Comparison of ENCODE assay signal across 15 mouse cellular contexts in genomic region chrX:103987215-103987964, GRCm38 (mm10). TPM values are rescaled to one million over a fixed set of nuclear protein-coding genes. Genes with fewer than 3 reads are reported as not detected.
DNase-seq lines count a peak whose midpoint lies in the region; ATAC-seq and TF ChIP-seq lines count a peak whose summit lies in the region.
"Had no signal": no experiment of that assay in that cellular context is flagged by ENCODE, and none has a peak within 500 bp of the region (broad histone marks: within the 10 kb centered on the region; RNA-seq: fewer than 3 reads in every experiment).

No protein-coding gene starts in this region.

- H3K4me2 ChIP-seq in lung, embryonic 14.5 days, result no peak overlapping the region
- no peak overlapping the region for H3K4me2 ChIP-seq in limb, embryonic 11.5 days (ENCODE audit: low read depth, severe bottlenecking)
- H3K4me2 ChIP-seq: liver, embryonic 13.5 days; midbrain, embryonic 15.5 days had no signal

- H3K36me3 ChIP-seq in lung, embryonic 14.5 days (ENCODE audit: insufficient read depth), result no peaks in the 10 kb centered on the region
- H3K36me3 ChIP-seq in limb, embryonic 11.5 days (ENCODE audit: control insufficient read depth, insufficient read depth, low read length), result no peaks in the 10 kb centered on the region
- H3K36me3 ChIP-seq: liver, embryonic 13.5 days; midbrain, embryonic 15.5 days had no signal

- no peak overlapping the region for H3K27ac ChIP-seq in lung, embryonic 14.5 days (ENCODE audit: low read depth)
- H3K27ac ChIP-seq in limb, embryonic 11.5 days (replicated peaks; ENCODE audit: low read depth, low read length), result no peak overlapping the region
- H3K27ac ChIP-seq: left cerebral cortex, adult 2 months; liver, embryonic 13.5 days; midbrain, embryonic 15.5 days had no signal

- 26% methylated on average over 12 of the region's 12 CpGs for WGBS in lung, embryonic 14.5 days
- WGBS in limb, embryonic 11.5 days, result 36% methylated on average over 12 of the region's 12 CpGs

- intact Hi-C loops in gastrocnemius, postnatal 14 days (cut with DNase I; ENCODE audit: low total_unique reads), result no loop called here

- no peak overlapping the region for H3K4me3 ChIP-seq in lung, embryonic 14.5 days (ENCODE audit: low read depth, low read length)
- no peak overlapping the region for H3K4me3 ChIP-seq in limb, embryonic 11.5 days (ENCODE audit: low read depth, low read length)
- H3K4me3 ChIP-seq: erythroblast, embryonic 14.5 days; left cerebral cortex, adult 2 months; liver, embryonic 13.5 days; midbrain, embryonic 15.5 days had no signal

- no peak for TF ChIP-seq CTCF in lung, embryonic 14.5 days (IDR thresholded peaks at IDR 0.05; ENCODE audit: low read depth)

- H3K27me3 ChIP-seq in lung, embryonic 14.5 days (ENCODE audit: insufficient read depth, low read length), result no peaks in the 10 kb centered on the region
- H3K27me3 ChIP-seq in limb, embryonic 11.5 days (ENCODE audit: control insufficient read depth, insufficient read depth, low read length), result 0 out of 2 replicates have a peak, but pooled peaks cover 2% of the 10 kb centered on the region

- no peak for ATAC-seq in lung, embryonic 14.5 days (ENCODE audit: insufficient read depth)
- ATAC-seq in limb, embryonic 11.5 days (ENCODE audit: insufficient number of reproducible peaks, low FRiP score, low TSS enrichment, low read depth), result no peak
- ATAC-seq: inflammation-experienced regulatory T-cells, adult 6 months; midbrain, embryonic 15.5 days had no signal

- H3K9me3 ChIP-seq in lung, embryonic 14.5 days (ENCODE audit: low read depth, low read length), result no peaks in the 10 kb centered on the region
- H3K9me3 ChIP-seq in limb, embryonic 11.5 days (ENCODE audit: control insufficient read depth, low read length), result no peaks in the 10 kb centered on the region
- H3K9me3 ChIP-seq: liver, embryonic 13.5 days; midbrain, embryonic 15.5 days had no signal

- no peak overlapping the region for H3K9ac ChIP-seq in lung, embryonic 14.5 days
- no peak overlapping the region for H3K9ac ChIP-seq in limb, embryonic 11.5 days (ENCODE audit: low read length)
- H3K9ac ChIP-seq: liver, embryonic 13.5 days; midbrain, embryonic 15.5 days had no signal

- H3K4me1 ChIP-seq in lung, embryonic 14.5 days (ENCODE audit: insufficient read depth), result no peaks in the 10 kb centered on the region
- H3K4me1 ChIP-seq in limb, embryonic 11.5 days (ENCODE audit: control insufficient read depth, insufficient read depth, low read length), result no peaks in the 10 kb centered on the region
- H3K4me1 ChIP-seq: liver, embryonic 13.5 days; midbrain, embryonic 15.5 days had no signal

- DNase-seq in adrenal gland, postnatal 14 days, result peak; percentile 26
- DNase-seq in adrenal gland, adult 18-20 months (ENCODE audit: low spot score in 2 of 2), result no peak
- DNase-seq in lung, embryonic 14.5 days, result peak; percentile 65
- no peak for DNase-seq in lung, postnatal 25 days (ENCODE audit: low spot score)
- peak; percentile 32 for DNase-seq in embryo, embryonic 10 days (ENCODE audit: low spot score)
- peak; percentile 24 for DNase-seq in limb, embryonic 11.5 days (ENCODE audit: low spot score)
- DNase-seq in frontal cortex, postnatal 25 days (ENCODE audit: low spot score in 2 of 2), result no peak
- no peak for DNase-seq in gastrocnemius, postnatal 14 days
- DNase-seq: cerebellum, adult 9-10 months; gastrocnemius, postnatal 25 days; liver, embryonic 13.5 days had no signal

RNA-seq across cellular contexts. Expression of gene Rlim, which starts 6.3 kb away (rescaled TPM):
- total RNA-seq in adrenal gland, postnatal 14 days (2021), result 58.3 and 58.8 TPM in 2 replicates
- total RNA-seq in adrenal gland, adult 18-20 months (2021), result 10 to 100 TPM; 51.9 to 61.2 TPM
- polyA plus RNA-seq in lung, embryonic 14.5 days (2014; fragmentation: Nextera tagmentation; extraction: Ambion mirVana), result 52.7 and 53.9 TPM in 2 replicates
- polyA plus RNA-seq in limb, embryonic 11.5 days (2014; fragmentation: Nextera tagmentation; extraction: Ambion mirVana), result 41.5 and 44.5 TPM in 2 replicates
- total RNA-seq in gastrocnemius, postnatal 14 days (2021), result 10 to 100 TPM; 19.0 to 19.2 TPM

Comparison
In these comparisons a context has a peak if more than half of its experiments do, and no peak if none do; other contexts are left out.
1. DNase-seq: peak in adrenal gland, postnatal 14 days (single experiment), lung, embryonic 14.5 days (single experiment), embryo, embryonic 10 days (single experiment) and limb, embryonic 11.5 days (single experiment); none in adrenal gland, adult 18-20 months (0 of 2), lung, postnatal 25 days (single experiment), frontal cortex, postnatal 25 days (0 of 2) and gastrocnemius, postnatal 14 days (single experiment).